Mouse (Mus musculus) lung, adult 18-20 months (tissue): ENCODE measurements around the gene Ceacam16.

Source experiments
- DNase-seq, 2 experiments: peaks; one replicate each; pipeline ENCODE4 v3.0.0; 2022; ENCODE audit warnings: mixed read lengths in 2 of 2

Ceacam16 gene

DNA sequence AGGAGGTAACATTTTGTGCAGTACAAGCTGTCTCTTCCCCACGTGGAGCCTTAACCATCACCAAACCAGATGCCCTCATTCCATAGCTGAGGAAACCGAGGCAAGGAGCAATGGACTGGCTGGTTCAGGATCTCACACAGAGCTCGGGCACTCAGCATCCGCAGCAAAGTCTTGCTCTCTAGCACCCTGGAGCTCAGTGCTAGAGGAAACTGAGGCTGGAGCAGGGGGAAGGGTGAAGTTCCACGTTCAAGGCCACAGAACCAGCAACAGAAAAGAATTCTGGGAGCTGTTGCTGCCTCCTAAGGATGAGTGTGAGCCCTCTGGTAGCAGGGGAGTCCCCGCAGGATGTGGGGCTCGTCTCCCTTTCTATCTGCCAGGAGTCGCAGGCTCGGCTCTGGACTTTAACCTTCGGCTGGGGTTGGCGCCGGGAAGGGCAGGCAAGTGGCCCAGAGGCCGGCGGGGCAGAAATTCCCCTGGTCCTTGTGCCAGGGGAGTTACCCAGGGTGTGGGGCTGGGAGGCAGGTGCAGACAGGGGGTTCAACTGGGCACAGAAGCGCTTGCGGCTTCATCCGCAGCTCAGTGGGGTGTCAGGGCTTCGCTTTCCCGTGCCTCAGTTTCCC, 18.1 kb downstream of the Ceacam16 start:
- no peak for DNase-seq

GRCm38 (mm10) chr7:19841686-19842413, 19.2 kb downstream of the Ceacam16 start:
- no peak for DNase-seq

DNA sequence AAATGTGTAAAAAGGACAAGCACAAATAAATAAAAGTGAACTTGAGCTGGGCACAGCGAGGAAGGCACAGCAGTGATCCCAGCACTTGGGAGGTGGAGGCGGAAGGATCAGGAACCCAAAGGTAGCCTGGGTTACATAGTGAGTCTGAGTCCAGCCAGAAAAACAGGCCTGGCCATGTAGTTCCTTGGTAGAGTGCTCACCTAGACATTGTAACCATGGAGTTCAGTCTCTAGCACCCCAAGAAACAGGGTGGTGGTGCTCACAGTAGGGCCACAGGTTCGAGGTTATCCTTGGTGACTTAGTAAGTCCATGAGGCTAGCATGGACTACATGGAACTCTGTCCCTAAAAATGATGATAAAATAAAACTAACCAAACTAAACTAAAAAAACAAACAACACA, 20.2 kb downstream of the Ceacam16 start:
- no peak for DNase-seq

DNA sequence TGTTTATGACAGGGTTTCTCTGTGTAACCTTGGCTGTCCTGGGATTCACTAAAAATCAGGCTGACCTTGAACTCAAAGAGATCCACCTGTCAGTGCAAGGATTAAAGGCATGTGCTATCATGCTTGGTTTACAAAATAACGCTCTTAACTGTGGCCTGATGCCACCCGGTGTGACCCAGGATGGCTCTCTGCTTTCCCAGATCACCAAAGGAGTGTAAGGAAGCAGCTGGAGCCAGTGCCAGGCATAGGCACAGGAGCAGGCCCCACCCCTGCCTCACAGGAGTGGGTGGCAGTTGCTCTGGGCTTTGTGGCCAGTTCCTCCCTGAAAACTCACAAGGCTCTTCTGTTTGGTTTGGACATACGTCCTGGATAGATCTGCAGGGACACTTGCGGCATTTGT, 20.7 kb downstream of the Ceacam16 start:
- DNase-seq, result no peak

- no peak for DNase-seq
Observed at GRCm38 (mm10) chr7:19836843-19837242, 24.3 kb downstream of the Ceacam16 start.

DNA sequence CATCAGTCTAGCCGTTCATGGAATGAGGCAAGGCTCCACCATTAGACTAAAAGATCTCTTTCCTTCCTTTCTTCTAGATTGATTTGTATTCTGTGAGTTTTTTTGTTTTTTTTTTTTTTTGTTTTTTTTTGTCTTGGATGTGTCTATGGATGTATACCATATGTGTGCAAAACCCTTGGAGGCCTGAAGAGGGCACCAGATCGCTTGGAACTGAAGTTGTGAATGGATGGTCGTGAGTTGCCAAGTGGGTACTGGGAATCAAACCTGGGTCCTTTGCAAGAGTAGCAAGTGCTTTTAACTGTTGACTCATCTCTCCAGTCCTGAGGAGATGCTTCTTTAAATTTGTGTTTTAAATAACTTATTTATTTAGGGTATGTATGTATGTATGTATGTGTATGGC, 27.0 kb downstream of the Ceacam16 start:
- no peak for DNase-seq

DNA sequence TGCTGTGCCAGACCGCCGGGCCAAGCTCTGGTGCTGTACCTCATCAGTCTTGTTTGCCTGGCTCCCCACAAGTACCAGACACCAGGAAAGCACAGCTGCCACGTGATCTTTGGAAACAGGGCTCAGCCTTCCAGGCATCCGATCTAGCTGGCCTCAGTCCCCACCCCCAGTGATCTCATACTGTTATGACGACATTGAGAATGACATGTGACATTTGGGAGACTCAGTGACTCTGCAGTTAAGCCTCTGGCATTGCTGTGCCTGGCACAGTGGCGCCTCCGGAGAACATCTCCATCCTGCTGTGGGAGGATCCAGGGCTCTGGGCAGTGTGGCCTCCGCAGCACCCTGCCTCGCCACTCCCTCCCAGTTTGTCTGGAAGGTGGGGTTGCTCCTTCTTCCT, 29.3 kb downstream of the Ceacam16 start:
- DNase-seq, result peak; percentile 64 to 79

DNA sequence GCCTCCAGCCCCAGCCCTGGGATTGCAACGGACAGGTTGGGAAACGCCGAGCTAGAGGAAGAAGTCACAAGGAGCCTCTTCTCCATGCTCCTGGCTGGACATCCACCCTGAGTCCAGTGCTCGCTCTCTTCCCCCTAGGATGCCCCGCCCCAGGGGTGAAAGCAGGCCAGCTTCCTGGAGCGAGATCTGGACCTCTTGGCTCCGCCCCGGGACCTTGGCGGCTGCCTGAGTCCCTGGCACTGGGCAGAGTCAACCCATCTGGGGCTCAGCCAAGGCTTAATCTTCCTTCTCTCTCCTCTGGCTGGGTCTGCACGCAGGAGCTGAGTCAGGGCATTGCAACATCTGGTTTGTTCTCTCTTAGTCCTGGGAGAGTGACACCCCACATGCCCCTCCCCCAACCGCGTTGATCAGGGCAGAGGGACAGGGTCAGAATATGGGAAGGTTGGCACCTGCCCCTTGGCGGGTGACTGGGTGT, 30.4 kb downstream of the Ceacam16 start:
- peak; percentile 96 to 97 for DNase-seq

DNA sequence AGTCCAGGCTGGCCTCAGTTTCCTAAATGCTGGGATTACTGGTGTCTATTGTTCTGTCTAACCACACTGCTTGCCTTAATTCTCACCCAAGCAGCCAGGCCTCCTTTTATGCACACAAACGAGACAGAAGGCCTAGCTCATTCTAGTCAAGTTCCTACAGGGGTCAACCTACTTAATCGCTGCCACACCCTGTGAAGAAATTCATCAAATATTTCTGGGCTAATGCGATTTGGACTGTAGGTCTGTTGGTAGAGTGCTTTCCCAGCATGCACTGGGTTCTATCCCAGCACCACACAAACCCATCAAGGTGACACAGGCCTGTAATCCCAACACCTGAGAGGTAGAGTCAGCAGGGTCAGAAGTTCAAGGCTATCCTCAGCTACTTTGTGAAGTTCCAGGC, 31.4 kb downstream of the Ceacam16 start:
- no peak for DNase-seq

- no peak for DNase-seq
Observed at GRCm38 (mm10) chr7:19826756-19827155, 34.3 kb downstream of the Ceacam16 start.

DNA sequence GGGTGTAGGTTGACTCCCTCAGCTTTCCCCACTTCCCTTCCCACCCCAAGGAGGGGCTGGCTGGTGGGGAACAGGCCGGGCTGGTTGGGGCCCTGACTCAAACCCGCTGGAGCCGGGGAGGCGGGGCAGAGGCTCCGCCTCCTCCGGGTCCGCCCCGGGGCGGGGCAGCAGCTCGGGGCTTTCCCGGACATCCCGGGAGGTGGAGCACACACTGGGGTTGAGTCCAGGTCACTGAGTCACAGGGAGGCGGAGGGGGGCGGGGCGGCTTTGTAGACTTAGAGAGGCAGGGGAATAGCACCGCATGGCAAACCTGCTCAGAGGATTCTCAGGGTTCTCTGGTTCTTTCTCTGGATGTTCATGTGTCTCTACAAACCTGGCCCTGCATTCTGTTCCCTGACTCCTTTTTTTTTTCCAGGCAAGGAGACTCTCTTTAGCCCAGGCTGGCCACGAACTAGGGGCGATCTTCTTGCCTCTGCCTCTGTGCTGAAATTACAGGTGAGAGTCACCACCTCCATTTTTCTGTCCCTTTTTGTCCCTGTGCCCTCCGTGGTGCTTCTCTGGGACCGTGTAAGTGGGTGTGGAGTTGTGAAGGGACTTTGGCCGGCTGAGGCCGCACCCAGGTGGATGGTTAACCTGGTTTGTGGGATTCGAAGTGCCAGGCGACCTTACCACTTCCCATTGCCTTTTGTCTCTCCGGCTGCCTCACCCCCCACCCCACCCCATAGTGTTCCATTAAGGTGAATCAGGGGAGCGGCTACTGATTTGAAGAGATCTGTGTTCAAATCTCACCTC, 36.7 kb downstream of the Ceacam16 start:
- peak; percentile 91 to 96 for DNase-seq

GRCm38 (mm10) chr7:19823256-19824181, 37.6 kb downstream of the Ceacam16 start:
- DNase-seq, result peak in 1 of 2 experiments; percentile 45

DNA sequence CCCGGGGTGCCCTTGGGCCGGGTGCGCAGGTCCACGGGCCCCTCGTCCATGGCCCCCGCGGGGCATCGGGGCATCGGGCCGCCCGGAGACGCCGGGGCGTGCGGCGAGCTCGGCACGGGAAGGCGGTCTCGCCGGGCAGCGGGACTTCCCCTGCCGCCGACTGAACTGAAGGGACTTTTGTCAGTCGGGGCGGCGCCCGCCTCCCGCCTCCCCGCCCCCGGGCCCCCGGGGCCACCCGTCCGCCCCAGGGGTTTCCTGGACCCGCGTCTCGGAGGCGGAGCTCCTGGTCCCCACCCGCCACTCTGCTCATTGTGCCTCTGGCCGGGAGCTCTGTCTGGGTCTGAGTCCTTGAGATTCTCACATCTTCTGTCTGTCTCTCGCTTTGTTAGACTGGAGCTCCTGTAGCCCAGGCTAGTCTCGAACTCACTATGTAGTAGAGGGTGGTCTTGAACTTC, 38.5 kb downstream of the Ceacam16 start, which contains the start of gene Bcl3:
TSS of gene Bcl3 (minus strand) at position 167 of the 455 bp plus-strand sequence.
- DNase-seq, result peak; percentile 85 to 88

- DNase-seq, result no peak
Observed at GRCm38 (mm10) chr7:19822193-19822592, 38.9 kb downstream of the Ceacam16 start.

DNA sequence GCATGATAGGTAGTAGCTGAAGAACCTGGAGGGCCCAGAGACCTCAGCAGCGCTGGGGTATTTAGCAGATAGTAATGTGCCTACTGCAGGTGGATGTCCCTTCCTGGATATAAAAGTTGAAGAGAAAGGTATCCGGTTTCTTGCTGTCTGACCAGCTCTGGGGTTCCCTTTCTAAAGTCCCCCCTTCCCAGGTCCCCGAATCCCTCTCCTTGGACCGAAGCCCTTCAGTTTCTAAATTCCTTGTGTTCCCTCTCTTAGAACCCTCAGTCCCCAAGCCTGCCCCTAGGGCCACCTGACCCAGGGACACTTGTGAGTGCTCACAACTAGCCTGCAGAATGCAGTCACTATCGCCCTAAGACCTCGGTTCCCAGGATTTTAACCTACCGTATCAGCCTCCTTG, 39.5 kb downstream of the Ceacam16 start:
- DNase-seq, result no peak

- no peak for DNase-seq
Observed at GRCm38 (mm10) chr7:19820347-19821048, 40.6 kb downstream of the Ceacam16 start.

DNA sequence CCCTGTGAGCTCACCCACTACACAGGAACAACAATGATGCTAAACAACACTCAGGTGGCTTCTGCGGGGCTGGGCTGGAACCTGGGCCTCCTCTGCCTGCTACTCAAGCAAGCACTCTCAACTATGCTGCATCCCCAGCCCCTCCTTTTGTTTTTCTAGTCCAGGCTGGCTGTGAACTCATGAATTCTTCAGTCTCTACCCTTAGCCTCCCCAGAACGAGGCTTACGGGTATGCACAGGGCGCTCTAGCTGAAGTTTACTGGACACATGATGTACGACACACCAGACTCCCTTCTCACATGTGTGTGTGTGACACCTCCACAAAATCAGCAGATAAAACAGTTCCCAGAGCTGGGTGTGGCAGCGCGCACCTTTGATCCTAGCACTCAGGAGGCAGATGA, 42.2 kb downstream of the Ceacam16 start:
- no peak for DNase-seq

GRCm38 (mm10) chr7:19818440-19818839, 42.7 kb downstream of the Ceacam16 start:
- peak; percentile 65 to 75 for DNase-seq

GRCm38 (mm10) chr7:19817382-19818105, 43.6 kb downstream of the Ceacam16 start:
- DNase-seq, result peak; percentile 92 to 93

- peak; percentile 94 to 96 for DNase-seq
Observed at GRCm38 (mm10) chr7:19816224-19816771, 44.8 kb downstream of the Ceacam16 start.
